Mouse (Mus musculus) midbrain, embryonic 11.5 days (tissue): ENCODE measurements around the gene Gskip. TPM values are rescaled to one million over a fixed set of nuclear protein-coding genes. Genes with fewer than 3 reads are reported as not detected.

ENCODE experiments used
- ATAC-seq: fragments of 200-750 bp; cut with Nextera tagmentation; 2 replicates; pipeline ENCODE4 v1.8.0; 2017; ENCODE audit warnings: moderate TSS enrichment, moderate library complexity; ENCODE audit not compliant: low FRiP score
- DNase-seq: peaks from one replicate; pipeline ENCODE4 v3.0.0; 2015; ENCODE audit warnings: low spot score; ENCODE audit errors: missing footprints
- H3K27ac ChIP-seq: fragments of 300-500 bp; sonication (generic); 2 replicates; pipeline ENCODE4 v1.5.1; 2014; ENCODE audit warnings: low read depth, low read length
- H3K27me3 ChIP-seq: fragments of 300-500 bp; sonication (generic); 2 replicates; pipeline ENCODE4 v1.6.1; 2014; ENCODE audit warnings: mild to moderate bottlenecking, low read length, moderate library complexity, mixed read lengths; ENCODE audit not compliant: control insufficient read depth, insufficient read depth
- H3K36me3 ChIP-seq: fragments of 300-500 bp; sonication (generic); 2 replicates; pipeline ENCODE4 v1.6.1; 2014; ENCODE audit warnings: mild to moderate bottlenecking, low read length, moderate library complexity, mixed read lengths; ENCODE audit not compliant: control insufficient read depth, insufficient read depth
- H3K4me1 ChIP-seq: fragments of 300-500 bp; sonication (generic); 2 replicates; pipeline ENCODE4 v1.6.1; 2014; ENCODE audit warnings: low read length; ENCODE audit not compliant: control insufficient read depth, insufficient read depth
- H3K4me2 ChIP-seq: fragments of 300-500 bp; sonication (generic); 2 replicates; pipeline ENCODE4 v1.6.1; 2014; ENCODE audit warnings: mild to moderate bottlenecking, moderate library complexity
- H3K4me3 ChIP-seq: fragments of 300-500 bp; sonication (generic); 2 replicates; pipeline ENCODE4 v1.5.1; 2014; ENCODE audit warnings: low read depth, low read length
- H3K9ac ChIP-seq: fragments of 300-500 bp; sonication (generic); 2 replicates; pipeline ENCODE4 v1.6.1; 2014; ENCODE audit warnings: low read length
- H3K9me3 ChIP-seq: fragments of 300-500 bp; sonication (generic); 2 replicates; pipeline ENCODE4 v1.6.1; 2016; ENCODE audit warnings: low read length; ENCODE audit not compliant: control insufficient read depth
- WGBS: fragments of 180-500 bp; shearing (Covaris S2); extraction: QIAGEN DNeasy Blood & Tissue Kit; methylation state at CpG from one replicate; pipeline ENCODE4 v1.1.7; 2014; 5-methylcytosine and 5-hydroxymethylcytosine counted together
- polyA plus RNA-seq: library from polyadenylated mRNA; unstranded; fragments of >200 nt; fragmentation: Nextera tagmentation; extraction: Ambion mirVana; gene quantifications from 2 replicates; pipeline ENCODE4 v1.2.1, GENCODE M21; 2014

Gskip gene
- polyA plus RNA-seq, 1 experiment from 2014 or later = 40.5 TPM

DNA sequence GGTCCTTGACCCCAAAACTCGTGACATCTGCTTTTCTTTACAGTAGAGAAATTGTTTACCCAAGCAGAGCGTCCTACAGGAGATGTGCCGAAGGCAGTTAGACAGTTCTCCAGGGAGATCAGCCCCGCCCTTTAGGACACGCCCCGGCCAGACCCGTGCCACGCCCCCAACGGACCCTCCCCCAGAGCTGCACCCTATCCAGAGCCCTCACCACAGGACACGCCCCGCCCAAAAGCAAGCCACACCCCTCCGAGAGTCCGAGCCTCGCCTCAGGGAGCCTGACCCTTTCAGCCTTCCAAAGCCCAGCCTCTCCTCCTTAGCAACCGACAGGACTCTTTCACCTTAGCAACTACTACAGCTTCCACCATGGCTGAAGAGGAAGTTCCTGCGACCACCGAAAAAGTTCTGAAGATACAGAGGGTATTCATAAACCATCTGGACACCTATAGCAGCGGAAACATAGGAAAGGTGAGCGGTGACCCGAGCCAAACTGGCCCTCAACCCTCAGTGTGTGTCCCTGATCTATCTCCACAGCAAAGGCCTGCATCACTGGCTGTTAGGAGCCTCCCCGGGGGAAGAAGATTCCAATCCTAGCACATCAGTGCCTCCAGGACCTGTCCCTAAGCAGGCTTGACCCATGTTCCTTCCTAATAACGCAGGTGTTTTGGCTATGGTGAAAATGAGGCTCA, 21.3 kb downstream of the Gskip start, which contains the start of gene Ak7:
TSS of gene Ak7 (plus strand) at position 178 of the 689 bp plus-strand sequence.
- Histone ChIP-seq H3K9ac (no peak within 1 kb of the TSS), H3K4me1 (peaks cover 2% of the 10 kb centered on the region; the same call in 1 of the 2 replicates), H3K4me2 (peak within 1 kb of the TSS; percentile 28; the same call in 1 of the 2 replicates), H3K27ac (no peak within 1 kb of the TSS), H3K4me3 (no peak within 1 kb of the TSS), H3K36me3 (no peaks in the 10 kb centered on the region; the same call in 1 of the 2 replicates), H3K9me3 (no peaks in the 10 kb centered on the region), H3K27me3 (no peaks in the 10 kb centered on the region)
- ATAC-seq (peak; percentile 93), DNase-seq (peak; percentile 94)
- 9% methylated on average over 22 of the region's 22 CpGs for WGBS

DNA sequence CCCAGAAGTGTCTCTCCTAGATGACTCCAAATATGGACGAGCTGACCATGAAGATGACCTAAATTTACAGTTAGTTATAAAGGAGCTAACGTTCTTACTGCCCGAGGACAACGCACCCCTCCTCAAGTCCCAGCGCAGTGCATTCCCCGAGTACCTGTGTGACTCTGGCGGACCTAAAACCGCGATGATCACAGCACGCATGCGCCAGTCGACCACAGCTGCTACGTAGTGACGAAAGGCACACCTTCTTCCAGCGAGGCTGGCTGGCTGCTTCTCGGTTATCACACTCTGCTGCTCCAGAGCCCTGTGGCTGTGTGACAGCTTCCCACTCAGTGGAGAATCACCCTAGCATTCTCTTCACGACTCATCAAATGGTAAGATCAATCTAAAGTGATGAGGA, 34.0 kb downstream of the Gskip start:
- H3K4me1 ChIP-seq = peaks cover 8% of the 10 kb centered on the region; the same call in 1 of the 2 replicates
- DNase-seq (no peak), ATAC-seq (no peak)
- no peaks in the 10 kb centered on the region for H3K9me3 ChIP-seq
- H3K4me2 ChIP-seq = no peak overlapping the region
- no peak overlapping the region for H3K9ac ChIP-seq
- H3K4me3 ChIP-seq = no peak overlapping the region
- no peaks in the 10 kb centered on the region for H3K27me3 ChIP-seq
- 74% methylated on average over 17 of the region's 17 CpGs for WGBS
- no peaks in the 10 kb centered on the region for H3K36me3 ChIP-seq
- H3K27ac ChIP-seq = no peak overlapping the region

DNA sequence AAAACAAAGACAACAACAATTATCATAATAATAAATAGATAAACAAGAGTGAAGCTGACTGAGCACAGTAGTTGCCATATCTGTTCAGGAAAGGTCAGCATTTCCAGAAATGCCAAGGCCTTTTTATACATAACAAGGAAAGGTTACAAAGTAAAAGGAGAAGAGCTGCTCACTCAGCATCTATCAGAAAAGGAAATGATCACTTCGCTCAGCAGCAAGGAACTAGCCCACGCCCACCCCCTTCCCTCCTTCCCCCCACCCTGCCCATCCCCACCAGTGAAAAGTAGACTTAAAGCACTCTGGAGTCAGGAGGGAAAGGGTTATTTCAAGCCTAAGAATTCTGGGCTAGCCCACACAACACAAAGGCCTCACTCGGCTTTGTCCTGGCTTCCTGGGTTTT, 35.6 kb downstream of the Gskip start:
- 74% methylated on average over 3 of the region's 3 CpGs for WGBS

DNA sequence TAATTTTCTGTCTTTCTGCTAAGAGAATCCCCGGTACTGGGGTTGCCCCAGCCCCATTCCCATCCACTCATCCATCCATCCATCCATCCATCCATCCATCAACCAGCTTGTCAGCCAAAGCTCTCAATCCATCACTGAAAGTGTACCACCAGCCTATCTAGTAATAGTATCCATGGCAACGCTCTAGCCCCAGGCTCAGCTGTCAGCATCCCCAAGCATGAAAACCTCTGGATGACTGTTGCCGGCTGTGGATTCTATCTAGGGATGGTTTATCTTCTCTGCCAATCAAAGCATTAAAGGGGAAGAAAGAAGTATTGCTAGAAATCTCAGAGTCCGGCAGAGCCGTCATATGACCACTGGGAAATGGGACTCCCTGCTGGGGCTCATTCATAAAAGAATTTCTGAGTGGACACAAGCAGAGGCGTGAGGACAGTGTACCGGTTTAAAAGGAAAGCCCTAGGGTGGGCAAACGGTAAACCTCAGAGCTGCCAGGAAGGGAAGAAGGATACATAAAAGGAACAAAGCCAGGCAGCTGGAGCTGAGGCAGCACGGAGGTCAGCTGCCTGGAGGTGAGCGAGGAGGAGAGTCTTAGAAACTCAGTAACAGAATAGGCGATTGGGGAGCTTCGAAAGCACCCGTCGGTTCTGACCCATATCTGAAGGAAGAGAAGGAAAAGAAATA, 37.0 kb downstream of the Gskip start:
- H3K36me3 ChIP-seq = no peaks in the 10 kb centered on the region
- no peak overlapping the region for H3K27ac ChIP-seq
- DNase-seq = no peak
- H3K4me1 ChIP-seq = peaks cover 8% of the 10 kb centered on the region; the same call in 1 of the 2 replicates
- WGBS = 48% methylated on average over 14 of the region's 14 CpGs
- peak overlapping the region; percentile 4; the same call in 1 of the 2 replicates for H3K9ac ChIP-seq
- H3K4me2 ChIP-seq = no peak overlapping the region
- no peaks in the 10 kb centered on the region for H3K27me3 ChIP-seq
- H3K9me3 ChIP-seq = no peaks in the 10 kb centered on the region
- peak; percentile 24; the same call in 1 of the 2 replicates for ATAC-seq
- no peak overlapping the region for H3K4me3 ChIP-seq

More for the DNA sequence above, 35.6 kb downstream of the Gskip start:
- Histone ChIP-seq H3K4me2 (no peak overlapping the region), H3K9ac (no peak overlapping the region), H3K9me3 (no peaks in the 10 kb centered on the region), H3K36me3 (no peaks in the 10 kb centered on the region), H3K27me3 (no peaks in the 10 kb centered on the region), H3K4me3 (no peak overlapping the region), H3K4me1 (peaks cover 8% of the 10 kb centered on the region; the same call in 1 of the 2 replicates), H3K27ac (no peak overlapping the region)
- ATAC-seq (no peak), DNase-seq (no peak)

DNA sequence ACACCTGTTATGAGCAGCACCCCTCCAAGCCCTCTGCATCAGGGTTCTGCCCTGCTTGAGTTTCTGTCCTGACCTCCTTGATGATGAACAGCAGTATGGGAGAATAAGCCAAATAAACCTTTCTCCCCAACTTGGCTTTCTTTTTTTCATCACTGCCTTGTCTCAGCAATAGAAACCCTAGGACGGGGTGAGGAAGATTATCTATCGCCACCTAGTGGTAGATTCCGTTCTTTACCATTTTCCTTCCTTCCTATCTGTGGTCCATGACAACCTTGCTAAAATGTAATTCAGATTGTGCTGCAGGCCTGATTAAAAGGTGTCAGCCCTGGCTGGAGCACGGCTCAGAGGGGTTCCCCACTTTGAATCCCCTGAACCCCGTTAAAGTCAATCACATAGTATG, 38.0 kb downstream of the Gskip start:
- Histone ChIP-seq H3K4me3 (no peak overlapping the region), H3K9me3 (no peaks in the 10 kb centered on the region), H3K9ac (no peak overlapping the region), H3K27ac (no peak overlapping the region), H3K4me2 (no peak overlapping the region), H3K27me3 (no peaks in the 10 kb centered on the region), H3K4me1 (peaks cover 8% of the 10 kb centered on the region; the same call in 1 of the 2 replicates), H3K36me3 (no peaks in the 10 kb centered on the region)
- DNase-seq (peak; percentile 96), ATAC-seq (peak; percentile 59; the same call in 1 of the 2 replicates)
- WGBS = 5% methylated on average over 5 of the region's 5 CpGs

DNA sequence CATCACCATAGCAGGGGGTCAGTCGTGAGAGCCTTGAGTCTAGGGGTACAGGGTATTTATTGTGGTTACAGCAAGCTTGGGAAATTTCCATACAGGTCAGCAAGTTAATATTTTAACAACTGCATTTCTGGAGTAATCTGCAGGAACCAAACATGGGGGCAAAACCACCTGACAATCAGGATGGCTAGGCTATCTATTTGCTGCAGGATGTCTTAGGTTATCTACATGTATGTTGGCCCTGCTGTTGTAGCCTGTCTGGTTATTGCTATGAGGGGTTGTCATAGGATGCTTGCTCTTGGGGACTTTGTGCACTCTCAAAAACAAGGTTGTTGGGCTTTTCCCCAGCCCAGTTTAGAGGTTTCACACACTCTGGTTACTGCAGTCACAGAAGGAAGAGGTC, 40.0 kb downstream of the Gskip start:
- no peak overlapping the region for H3K4me3 ChIP-seq
- 41% methylated on average over 1 of the region's 1 CpGs for WGBS
- no peak overlapping the region for H3K9ac ChIP-seq
- H3K27me3 ChIP-seq = no peaks in the 10 kb centered on the region
- DNase-seq (no peak), ATAC-seq (no peak)
- H3K27ac ChIP-seq = no peak overlapping the region
- H3K9me3 ChIP-seq = no peaks in the 10 kb centered on the region
- no peak overlapping the region for H3K4me2 ChIP-seq
- H3K36me3 ChIP-seq = no peaks in the 10 kb centered on the region
- peaks cover 8% of the 10 kb centered on the region; the same call in 1 of the 2 replicates for H3K4me1 ChIP-seq

DNA sequence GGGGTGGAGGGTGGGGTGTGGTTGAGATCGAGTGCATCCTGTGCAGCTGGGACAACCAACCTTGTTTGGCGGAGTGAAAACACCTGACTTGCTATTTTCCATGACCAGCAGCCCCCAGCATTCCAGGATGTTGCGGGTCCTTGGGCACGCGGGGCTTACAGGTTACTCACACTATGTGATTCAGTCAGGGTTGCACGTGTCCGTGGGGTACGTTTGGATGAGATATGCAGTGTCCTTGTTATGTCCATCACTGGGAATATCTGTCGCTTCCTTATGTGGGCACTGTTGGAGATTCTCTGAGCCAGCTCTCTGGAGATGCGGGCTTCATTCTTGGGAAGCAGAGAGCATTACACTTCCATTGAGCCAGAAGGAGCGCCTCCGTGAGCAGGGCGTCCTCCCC, 41.1 kb downstream of the Gskip start:
- Histone ChIP-seq H3K9me3 (no peaks in the 10 kb centered on the region), H3K9ac (no peak overlapping the region), H3K27ac (no peak overlapping the region), H3K4me1 (peaks cover 8% of the 10 kb centered on the region; the same call in 1 of the 2 replicates), H3K4me2 (no peak overlapping the region), H3K36me3 (no peaks in the 10 kb centered on the region), H3K27me3 (no peaks in the 10 kb centered on the region), H3K4me3 (no peak overlapping the region)
- ATAC-seq = no peak
- 80% methylated on average over 13 of the region's 13 CpGs for WGBS
- no peak for DNase-seq

DNA sequence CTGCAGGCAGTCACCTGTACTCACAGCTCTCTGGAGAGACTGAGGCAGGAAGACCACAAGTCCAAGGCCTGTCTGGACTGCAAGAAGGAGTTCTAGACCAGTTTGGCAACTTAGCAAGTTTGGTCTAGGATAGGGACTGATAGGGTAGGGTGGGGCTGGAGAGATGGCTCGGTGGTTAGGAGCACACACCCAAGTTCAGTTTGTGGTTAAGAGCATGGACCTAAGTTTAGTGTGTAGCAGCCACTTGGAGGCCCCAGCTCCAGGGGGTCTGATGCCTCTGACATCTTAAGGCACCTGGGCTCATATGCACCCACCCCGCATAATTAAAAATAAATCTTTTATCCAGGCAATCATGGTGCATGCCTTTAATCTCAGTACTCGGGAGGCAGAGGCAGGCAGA, 42.6 kb downstream of the Gskip start:
- WGBS = 92% methylated on average over 3 of the region's 3 CpGs
- H3K4me3 ChIP-seq = no peak overlapping the region
- DNase-seq (no peak), ATAC-seq (no peak)
- H3K4me2 ChIP-seq = no peak overlapping the region
- no peaks in the 10 kb centered on the region for H3K9me3 ChIP-seq
- no peaks in the 10 kb centered on the region for H3K4me1 ChIP-seq
- H3K27ac ChIP-seq = no peak overlapping the region
- no peaks in the 10 kb centered on the region for H3K27me3 ChIP-seq
- H3K36me3 ChIP-seq = no peaks in the 10 kb centered on the region
- no peak overlapping the region for H3K9ac ChIP-seq

DNA sequence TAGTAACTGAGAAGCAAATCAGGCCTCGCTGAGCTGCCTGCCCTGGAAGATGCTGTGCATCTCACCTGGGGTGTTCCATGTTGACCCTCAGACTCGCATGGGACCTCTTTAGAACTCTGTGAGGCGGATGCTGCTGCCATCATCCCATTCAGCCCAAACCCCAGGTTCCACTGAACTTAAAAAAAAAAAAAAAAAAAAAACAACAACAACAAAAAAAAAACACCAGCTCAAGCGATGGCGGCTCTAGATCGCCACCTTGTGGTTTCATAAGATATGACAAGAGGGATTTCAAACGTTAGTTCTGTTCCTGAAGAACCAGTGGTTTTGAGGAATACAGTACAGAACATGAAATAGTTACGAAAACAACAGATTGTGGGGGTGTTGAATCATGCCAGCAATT, 43.3 kb downstream of the Gskip start:
- no peaks in the 10 kb centered on the region for H3K27me3 ChIP-seq
- H3K9me3 ChIP-seq = no peaks in the 10 kb centered on the region
- H3K4me1 ChIP-seq = no peaks in the 10 kb centered on the region
- DNase-seq (peak; percentile 89), ATAC-seq (no peak)
- WGBS = 22% methylated on average over 8 of the region's 8 CpGs
- no peaks in the 10 kb centered on the region for H3K36me3 ChIP-seq
- H3K9ac ChIP-seq = no peak overlapping the region
- H3K27ac ChIP-seq = no peak overlapping the region
- no peak overlapping the region for H3K4me3 ChIP-seq
- H3K4me2 ChIP-seq = no peak overlapping the region
